In genomic region chr4:149923014-149923413, GRCm38 (mm10) we compare ENCODE assay signal across 15 mouse cellular contexts. TPM values are rescaled to one million over a fixed set of nuclear protein-coding genes. Genes with fewer than 3 reads are reported as not detected.
A peak's percentile ranks its signal among the peaks of the same experiment; 100 is the strongest.
DNase-seq lines count a peak whose midpoint lies in the region; ATAC-seq and TF ChIP-seq lines count a peak whose summit lies in the region.
"Had no signal": no experiment of that assay in that cellular context is flagged by ENCODE, and none has a peak within 500 bp of the region (broad histone marks: within the 10 kb centered on the region; RNA-seq: fewer than 3 reads in every experiment).

No protein-coding gene starts in this region.

- no peak for TF ChIP-seq POLR2A in heart, adult 2 months (IDR thresholded peaks at IDR 0.05; ENCODE audit: insufficient read depth, low read depth, low read length)

- no peak for TF ChIP-seq CTCF in heart, adult 2 months (IDR thresholded peaks at IDR 0.05)
- no peak for TF ChIP-seq CTCF in liver, postnatal 0 days (IDR thresholded peaks at IDR 0.05; ENCODE audit: low read depth)

- no peak for TF ChIP-seq EP300 in heart, adult 2 months (IDR thresholded peaks at IDR 0.05; ENCODE audit: insufficient read depth, low read depth, low read length)
- no peak for TF ChIP-seq EP300 in liver, postnatal 0 days (IDR thresholded peaks at IDR 0.05; ENCODE audit: low read depth)

- no peak for ATAC-seq in liver, postnatal 0 days
- ATAC-seq in liver, embryonic 11.5 days (replicated peaks; ENCODE audit: low FRiP score), result no peak
- no peak for ATAC-seq in embryonic facial prominence, embryonic 13.5 days (ENCODE audit: insufficient number of reproducible peaks, insufficient read depth, low FRiP score, low TSS enrichment, low read depth)
- no peak for ATAC-seq in limb, embryonic 15.5 days (ENCODE audit: insufficient number of reproducible peaks, low FRiP score, low TSS enrichment, low read depth)
- ATAC-seq: forebrain, embryonic 14.5 days; Patski had no signal

- peak overlapping the region; percentile 90 for H3K27ac ChIP-seq in heart, adult 2 months
- 0 out of 2 replicates have a peak overlapping the region, but pooled peaks have one; percentile 22 for H3K27ac ChIP-seq in liver, postnatal 0 days (ENCODE audit: low read depth)
- no peak overlapping the region for H3K27ac ChIP-seq in liver, embryonic 11.5 days (ENCODE audit: low read depth, low read length)
- peak overlapping the region; percentile 70; the same call in 1 of the 2 replicates for H3K27ac ChIP-seq in embryonic facial prominence, embryonic 13.5 days
- peak overlapping the region; percentile 75 for H3K27ac ChIP-seq in limb, embryonic 15.5 days
- H3K27ac ChIP-seq: liver, embryonic 13.5 days; macrophage had no signal

- WGBS in heart, adult 2 months, result 87% methylated on average over 4 of the region's 5 CpGs
- WGBS in liver, postnatal 0 days (ENCODE audit: insufficient replicate concordance), result 78% methylated on average over 4 of the region's 5 CpGs
- 74% methylated on average over 4 of the region's 5 CpGs for WGBS in liver, embryonic 11.5 days
- 35% methylated on average over 4 of the region's 5 CpGs for WGBS in embryonic facial prominence, embryonic 13.5 days
- WGBS in limb, embryonic 15.5 days, result 57% methylated on average over 4 of the region's 5 CpGs

- peaks cover 2% of the 10 kb centered on the region; the same call in 1 of the 2 replicates for H3K79me2 ChIP-seq in heart, adult 2 months (replicated peaks; ENCODE audit: control insufficient read depth, insufficient read depth, low read length)

- H3K27me3 ChIP-seq in heart, adult 2 months (ENCODE audit: control insufficient read depth, insufficient read depth, low read length), result no peaks in the 10 kb centered on the region
- no peaks in the 10 kb centered on the region for H3K27me3 ChIP-seq in liver, postnatal 0 days (ENCODE audit: insufficient read depth, low read length)
- no peaks in the 10 kb centered on the region for H3K27me3 ChIP-seq in liver, embryonic 11.5 days (replicated peaks; ENCODE audit: control insufficient read depth, insufficient read depth, low read length)
- H3K27me3 ChIP-seq in embryonic facial prominence, embryonic 13.5 days, result no peaks in the 10 kb centered on the region
- no peaks in the 10 kb centered on the region for H3K27me3 ChIP-seq in limb, embryonic 15.5 days
- H3K27me3 ChIP-seq: midbrain, embryonic 13.5 days; Patski had no signal

- H3K9me3 ChIP-seq in liver, postnatal 0 days (ENCODE audit: low read length), result no peaks in the 10 kb centered on the region
- H3K9me3 ChIP-seq in liver, embryonic 11.5 days (ENCODE audit: control insufficient read depth, low read length), result no peaks in the 10 kb centered on the region
- H3K9me3 ChIP-seq in embryonic facial prominence, embryonic 13.5 days, result peaks cover 3% of the 10 kb centered on the region; the same call in 1 of the 2 replicates
- no peaks in the 10 kb centered on the region for H3K9me3 ChIP-seq in limb, embryonic 15.5 days
- H3K9me3 ChIP-seq: liver, embryonic 13.5 days; midbrain, embryonic 13.5 days had no signal

- H3K36me3 ChIP-seq in heart, adult 2 months (ENCODE audit: control insufficient read depth, insufficient read depth, low read length), result no peaks in the 10 kb centered on the region
- no peaks in the 10 kb centered on the region for H3K36me3 ChIP-seq in liver, postnatal 0 days (replicated peaks; ENCODE audit: insufficient read depth, low read length)
- no peaks in the 10 kb centered on the region for H3K36me3 ChIP-seq in liver, embryonic 11.5 days (ENCODE audit: control insufficient read depth, insufficient read depth, low read length)
- H3K36me3 ChIP-seq in embryonic facial prominence, embryonic 13.5 days, result peaks cover 3% of the 10 kb centered on the region; the same call in 1 of the 2 replicates
- H3K36me3 ChIP-seq in limb, embryonic 15.5 days, result no peaks in the 10 kb centered on the region; the same call in 1 of the 2 replicates
- H3K36me3 ChIP-seq: liver, embryonic 13.5 days; midbrain, embryonic 13.5 days had no signal

- no peak overlapping the region for H3K4me3 ChIP-seq in heart, adult 2 months
- no peak overlapping the region for H3K4me3 ChIP-seq in liver, postnatal 0 days (ENCODE audit: low read depth, low read length)
- H3K4me3 ChIP-seq in liver, embryonic 11.5 days (ENCODE audit: low read depth, low read length), result no peak overlapping the region
- H3K4me3 ChIP-seq in embryonic facial prominence, embryonic 13.5 days, result no peak overlapping the region
- H3K4me3 ChIP-seq in limb, embryonic 15.5 days, result no peak overlapping the region
- H3K4me3 ChIP-seq: liver, embryonic 13.5 days; midbrain, embryonic 13.5 days had no signal

- peaks cover 26% of the 10 kb centered on the region for H3K4me1 ChIP-seq in heart, adult 2 months (ENCODE audit: control insufficient read depth, insufficient read depth, low read length)
- H3K4me1 ChIP-seq in liver, postnatal 0 days (ENCODE audit: insufficient read depth), result 0 out of 2 replicates have a peak, but pooled peaks cover 2% of the 10 kb centered on the region
- H3K4me1 ChIP-seq in liver, embryonic 11.5 days (replicated peaks; ENCODE audit: control insufficient read depth, insufficient read depth, low read length), result peaks cover 6% of the 10 kb centered on the region
- H3K4me1 ChIP-seq in embryonic facial prominence, embryonic 13.5 days, result peaks cover 65% of the 10 kb centered on the region
- peaks cover 65% of the 10 kb centered on the region for H3K4me1 ChIP-seq in limb, embryonic 15.5 days
- H3K4me1 ChIP-seq: liver, embryonic 13.5 days had no signal

- DNase-seq in heart, adult 2 months, result no peak
- DNase-seq in heart, postnatal 14 days, result no peak
- no peak for DNase-seq in liver, postnatal 0 days
- no peak for DNase-seq in liver, embryonic 11.5 days (ENCODE audit: low spot score)
- DNase-seq in frontal cortex, postnatal 36 days (ENCODE audit: low spot score in 2 of 2), result no peak
- DNase-seq in urinary bladder, postnatal 4 days (ENCODE audit: low spot score in 2 of 2), result no peak
- DNase-seq: cerebellum, postnatal 36 days; liver, embryonic 13.5 days; thymus, adult 18-20 months had no signal

- no peak overlapping the region for H3K9ac ChIP-seq in heart, adult 2 months (ENCODE audit: low read depth, low read length)
- H3K9ac ChIP-seq in liver, postnatal 0 days (replicated peaks), result no peak overlapping the region
- H3K9ac ChIP-seq in liver, embryonic 11.5 days (ENCODE audit: low read depth, low read length), result no peak overlapping the region
- no peak overlapping the region; the same call in 1 of the 2 replicates for H3K9ac ChIP-seq in embryonic facial prominence, embryonic 13.5 days
- H3K9ac ChIP-seq in limb, embryonic 15.5 days, result no peak overlapping the region
- H3K9ac ChIP-seq: liver, embryonic 13.5 days had no signal

- intact Hi-C loops in heart, adult 2 months (cut with DNase I), result loop anchor here (2.0 kb wide), 1 partner anchor 32 kb away; the partner anchor contains the start of gene Spsb1
- intact Hi-C loops in heart, postnatal 14 days (cut with DNase I), result no loop called here

- H3K4me2 ChIP-seq in liver, postnatal 0 days (ENCODE audit: low read depth, low read length), result no peak overlapping the region
- H3K4me2 ChIP-seq in liver, embryonic 11.5 days, result no peak overlapping the region
- H3K4me2 ChIP-seq in embryonic facial prominence, embryonic 13.5 days, result peak overlapping the region; percentile 16; the same call in 1 of the 2 replicates
- H3K4me2 ChIP-seq in limb, embryonic 15.5 days, result no peak overlapping the region
- H3K4me2 ChIP-seq: liver, embryonic 13.5 days; midbrain, embryonic 13.5 days had no signal

RNA-seq across cellular contexts. Expression of gene Spsb1, which starts 31.8 kb away (rescaled TPM):
- 10 to 100 TPM; 28.3 to 35.3 TPM for total RNA-seq in heart, adult 2 months (2021)
- polyA plus RNA-seq in heart, adult 2 months (2012; rRNA removed), result 32.2 and 38.7 TPM in 2 replicates
- 10 to 100 TPM; 44.8 to 49.3 TPM for total RNA-seq in heart, postnatal 14 days (2021)
- 1.3 and 1.7 TPM in 2 replicates for polyA plus RNA-seq in liver, postnatal 0 days (2015; fragmentation: Nextera tagmentation; extraction: Ambion mirVana)
- 2.9 and 3.1 TPM in 2 replicates for polyA plus RNA-seq in liver, embryonic 11.5 days (2014; fragmentation: Nextera tagmentation; extraction: Ambion mirVana)
- 12.2 and 13.5 TPM in 2 replicates for polyA plus RNA-seq in embryonic facial prominence, embryonic 13.5 days (2015; fragmentation: Nextera tagmentation; extraction: Ambion mirVana)
- 24.6 and 27.1 TPM in 2 replicates for polyA plus RNA-seq in limb, embryonic 15.5 days (2015; fragmentation: Nextera tagmentation; extraction: Ambion mirVana)
